Mouse (Mus musculus): ENCODE measurements around the gene Mst1. TPM values are rescaled to one million over a fixed set of nuclear protein-coding genes. Genes with fewer than 3 reads are reported as not detected.

The Mst1 gene
- polyA plus RNA-seq, 1 experiment from 2014 or later: 0.11 TPM

DNA sequence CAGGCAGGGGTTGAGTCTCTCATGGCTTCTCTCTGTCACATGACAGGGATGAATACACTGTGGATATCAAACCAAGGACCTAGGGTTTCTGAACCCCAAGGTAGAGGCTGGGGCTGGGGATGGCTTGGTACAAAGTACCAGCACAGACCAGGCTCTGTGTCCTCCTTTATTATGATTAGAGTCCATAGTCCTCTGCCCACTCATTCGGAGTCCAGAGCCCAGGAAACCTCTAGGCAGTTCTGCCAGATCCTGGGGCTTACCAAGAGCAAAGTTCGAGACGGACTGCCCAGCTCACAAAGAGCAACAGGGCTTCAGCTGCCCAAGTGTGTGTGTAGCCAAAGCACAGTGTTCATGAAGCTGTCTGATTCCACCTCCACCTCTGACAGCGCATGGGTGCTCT is 5.0 kb downstream of the Mst1 start:
- no peak overlapping the region for H3K9ac ChIP-seq (replicated peaks)
- ATAC-seq: no peak
- H3K27ac ChIP-seq: no peak overlapping the region
- H3K4me2 ChIP-seq (replicated peaks): no peak overlapping the region
- no peak overlapping the region for H3K4me3 ChIP-seq (replicated peaks)
- peaks cover 67% of the 10 kb centered on the region for H3K36me3 ChIP-seq
- H3K4me1 ChIP-seq (replicated peaks): peaks cover 6% of the 10 kb centered on the region; the same call in 1 of the 2 replicates
- peaks cover 43% of the 10 kb centered on the region for H3K27me3 ChIP-seq
- H3K9me3 ChIP-seq: no peaks in the 10 kb centered on the region
- WGBS: 95% methylated on average over 4 of the region's 4 CpGs

DNA sequence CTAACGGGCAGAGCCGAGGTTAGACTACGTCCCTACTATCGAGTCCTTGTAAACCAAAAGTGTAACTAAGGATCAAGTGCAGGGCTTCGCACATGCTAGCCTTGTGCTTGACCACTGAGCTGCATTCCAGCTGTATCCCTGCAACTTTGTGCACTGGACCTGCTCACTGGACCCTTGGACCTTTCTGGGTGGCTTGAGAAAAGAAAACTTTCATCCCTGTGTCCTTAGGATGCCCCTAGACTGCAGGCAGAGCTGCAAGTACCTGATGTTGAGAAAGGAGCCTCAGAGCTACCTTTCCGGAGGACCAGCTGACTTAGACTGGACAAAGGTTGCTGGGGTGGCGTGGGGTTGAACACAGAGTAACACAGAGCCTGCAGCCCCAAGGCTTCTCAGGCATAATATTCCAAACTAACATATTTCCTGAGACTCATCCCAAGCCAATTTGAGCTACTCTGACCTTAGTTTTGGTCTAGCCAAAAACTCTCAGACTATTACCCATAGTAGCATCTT is 10.4 kb downstream of the Mst1 start:
- Histone ChIP-seq H3K4me1 (replicated peaks) (peaks cover 22% of the 10 kb centered on the region), H3K4me3 (replicated peaks) (no peak overlapping the region), H3K36me3 (peaks cover 73% of the 10 kb centered on the region), H3K9ac (replicated peaks) (no peak overlapping the region), H3K27me3 (no peaks in the 10 kb centered on the region), H3K9me3 (no peaks in the 10 kb centered on the region), H3K4me2 (replicated peaks) (no peak overlapping the region), H3K27ac (no peak overlapping the region)
- 95% methylated on average over 7 of the region's 7 CpGs for WGBS
- no peak for ATAC-seq

DNA sequence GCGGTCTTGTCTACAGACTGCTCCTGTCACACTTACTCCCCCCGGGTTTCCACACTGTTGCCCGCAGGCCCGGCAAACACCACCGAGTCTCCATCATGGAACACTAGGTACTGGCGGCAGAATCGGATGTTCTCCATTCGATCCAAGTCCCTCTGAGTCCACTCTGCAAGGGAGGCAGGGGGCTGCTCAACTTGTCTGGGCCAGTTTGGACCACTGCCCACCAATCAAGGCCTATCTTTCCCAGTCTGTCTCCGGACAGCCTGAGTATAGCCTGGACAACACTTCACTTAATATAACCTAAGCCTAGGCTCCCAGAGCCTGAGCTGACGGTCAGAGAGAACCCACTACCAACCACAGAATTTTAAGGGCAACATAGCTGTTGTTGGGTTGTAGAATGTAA is 13.3 kb downstream of the Mst1 start:
- Histone ChIP-seq H3K4me2 (replicated peaks) (peak overlapping the region; percentile 93), H3K4me1 (replicated peaks) (peaks cover 27% of the 10 kb centered on the region), H3K9me3 (no peaks in the 10 kb centered on the region), H3K27ac (no peak overlapping the region), H3K36me3 (peaks cover 44% of the 10 kb centered on the region), H3K9ac (replicated peaks) (peak overlapping the region; percentile 70), H3K4me3 (replicated peaks) (peak overlapping the region; percentile 59), H3K27me3 (no peaks in the 10 kb centered on the region)
- 76% methylated on average over 10 of the region's 10 CpGs for WGBS
- 0 out of 2 replicates have a peak, but pooled peaks have one; percentile 1 for ATAC-seq

DNA sequence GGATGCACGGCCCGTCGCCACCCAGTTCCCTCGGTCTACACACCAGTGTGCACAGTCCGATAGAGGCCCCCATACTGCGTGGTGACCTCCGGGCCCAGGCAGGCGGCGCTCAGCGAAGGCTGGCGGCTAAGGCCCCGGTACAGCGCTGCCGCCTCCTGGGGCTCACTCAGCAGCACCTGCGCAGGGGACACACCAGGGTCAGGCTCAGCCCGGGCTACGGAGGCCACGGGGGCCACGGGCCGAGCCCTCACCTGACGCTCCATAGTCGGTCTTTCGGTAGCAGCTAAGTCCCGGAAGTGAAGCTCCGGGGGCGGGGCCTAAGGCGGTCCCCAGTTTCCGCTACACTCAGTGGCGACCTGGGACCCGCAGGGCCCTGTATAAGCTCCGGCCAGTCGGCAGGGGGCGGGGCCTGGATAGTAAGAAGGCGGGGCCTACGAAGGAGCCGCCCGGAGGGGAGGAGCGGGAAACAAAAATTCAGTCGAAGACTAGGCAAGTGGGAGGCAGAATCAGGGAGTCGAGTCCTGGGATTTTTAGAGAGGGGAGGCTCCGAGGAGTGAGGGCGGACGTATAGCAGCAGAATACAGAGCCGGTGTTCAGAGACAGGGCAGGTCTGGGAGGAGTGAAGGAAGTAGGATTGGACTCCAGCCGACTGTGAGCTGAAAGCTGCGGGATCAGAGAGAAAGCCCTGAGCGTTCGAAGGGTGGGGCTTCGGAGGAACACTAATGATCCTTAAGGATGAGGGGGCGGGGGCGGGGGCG is 14.1 kb downstream of the Mst1 start, which contains the start of gene Apeh:
Gene Apeh, minus strand, starts transcription at position 423 of the 758 bp plus-strand sequence.
- Histone ChIP-seq H3K4me2 (replicated peaks) (peak within 1 kb of the TSS; percentile 93), H3K9me3 (no peaks in the 10 kb centered on the region), H3K4me1 (replicated peaks) (peaks cover 27% of the 10 kb centered on the region), H3K36me3 (peaks cover 43% of the 10 kb centered on the region), H3K27ac (peak within 1 kb of the TSS; percentile 65), H3K9ac (replicated peaks) (peak within 1 kb of the TSS; percentile 70), H3K4me3 (replicated peaks) (peak within 1 kb of the TSS; percentile 59), H3K27me3 (no peaks in the 10 kb centered on the region)
- WGBS: under 1% methylated on average over 52 of the region's 52 CpGs
- peak; percentile 95 for ATAC-seq

DNA sequence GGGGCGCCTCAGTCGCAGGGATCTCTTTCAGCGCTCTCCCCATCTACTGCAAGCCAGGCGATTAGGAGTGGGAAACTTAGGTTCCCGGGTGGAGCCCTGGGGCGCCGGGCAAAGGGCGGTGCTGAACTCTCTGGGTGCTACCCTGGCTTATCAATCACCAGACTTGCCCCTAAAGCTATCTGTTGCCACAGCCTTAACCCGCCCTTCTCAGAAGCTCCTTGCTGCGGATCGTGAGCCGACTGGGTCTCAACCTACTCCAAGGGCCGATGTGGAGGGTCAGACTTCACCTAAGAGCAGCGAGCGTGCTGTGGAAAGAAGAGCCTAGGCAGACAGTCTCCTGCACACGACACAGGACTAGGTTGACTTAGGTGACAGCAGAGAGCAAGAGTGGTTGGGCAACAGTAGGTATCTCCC is 14.8 kb downstream of the Mst1 start:
- Histone ChIP-seq H3K36me3 (peaks cover 43% of the 10 kb centered on the region), H3K9ac (replicated peaks) (peak overlapping the region; percentile 70), H3K4me2 (replicated peaks) (peak overlapping the region; percentile 93), H3K27me3 (no peaks in the 10 kb centered on the region), H3K4me3 (replicated peaks) (peak overlapping the region; percentile 59), H3K4me1 (replicated peaks) (peaks cover 27% of the 10 kb centered on the region), H3K9me3 (no peaks in the 10 kb centered on the region), H3K27ac (peak overlapping the region; percentile 65)
- peak; percentile 30 for ATAC-seq
- WGBS: 0% methylated on average over 16 of the region's 16 CpGs

DNA sequence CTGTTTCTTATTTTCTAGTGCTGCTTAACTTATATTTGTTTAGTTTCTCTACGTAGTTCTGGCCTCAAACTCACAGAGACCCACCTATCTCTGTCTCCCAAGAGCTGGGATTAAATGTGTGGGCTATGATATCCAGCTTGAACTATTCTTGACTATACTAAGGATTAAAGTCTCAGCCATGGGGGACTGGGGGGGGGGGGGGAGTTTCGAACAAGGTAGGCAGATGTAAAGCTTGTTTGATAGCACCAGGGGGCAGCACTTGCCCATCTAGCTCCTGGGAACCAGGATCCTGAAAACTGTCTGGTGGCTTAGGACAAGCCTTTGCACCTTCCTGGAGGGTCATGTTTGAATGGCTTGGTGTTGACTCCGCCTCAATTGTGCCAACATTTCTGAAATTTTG is 15.3 kb downstream of the Mst1 start:
- H3K4me1 ChIP-seq (replicated peaks): peaks cover 27% of the 10 kb centered on the region
- H3K9me3 ChIP-seq: no peaks in the 10 kb centered on the region
- H3K36me3 ChIP-seq: peaks cover 39% of the 10 kb centered on the region
- H3K4me3 ChIP-seq (replicated peaks): peak overlapping the region; percentile 59
- H3K27me3 ChIP-seq: no peaks in the 10 kb centered on the region
- no peak overlapping the region for H3K9ac ChIP-seq (replicated peaks)
- H3K4me2 ChIP-seq (replicated peaks): peak overlapping the region; percentile 93
- no peak overlapping the region for H3K27ac ChIP-seq
- ATAC-seq: no peak
- WGBS: 7% methylated on average over 3 of the region's 3 CpGs

DNA sequence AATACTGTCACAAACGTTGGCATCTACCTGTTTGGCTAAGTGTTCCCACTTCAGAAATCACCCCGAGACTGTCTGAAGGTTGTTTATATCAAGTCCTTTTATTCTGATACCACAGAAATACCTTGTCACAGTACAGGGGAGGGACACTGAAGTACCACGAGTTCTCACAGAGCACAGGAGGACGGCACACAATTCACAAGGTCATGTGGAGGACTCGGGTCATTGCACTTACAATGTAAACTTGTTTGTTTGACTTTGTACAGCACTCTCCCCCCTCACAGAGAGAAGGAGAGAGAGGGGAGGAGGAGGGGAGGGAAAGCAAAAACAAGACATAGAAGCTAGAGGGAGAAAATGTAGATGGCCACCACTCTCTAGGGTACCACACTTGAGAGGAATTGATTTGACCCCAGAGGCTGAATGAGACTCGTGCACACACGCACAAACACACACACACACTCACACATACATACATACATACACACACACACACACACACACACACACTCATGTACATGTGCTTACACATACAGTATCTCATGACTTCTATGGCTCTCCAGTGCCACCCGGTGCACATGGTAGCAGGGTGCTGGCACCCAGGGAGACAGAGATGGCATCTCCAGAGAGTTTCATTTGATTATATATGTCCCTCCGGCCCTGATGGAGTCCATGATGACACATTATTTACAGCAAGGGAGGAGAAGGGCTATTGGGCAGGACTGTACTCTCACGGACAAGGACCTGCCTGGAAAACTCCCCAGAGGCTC is 15.9 kb downstream of the Mst1 start:
- WGBS: 62% methylated on average over 10 of the region's 10 CpGs
- Histone ChIP-seq H3K4me1 (replicated peaks) (peaks cover 27% of the 10 kb centered on the region), H3K9ac (replicated peaks) (no peak overlapping the region), H3K4me2 (replicated peaks) (no peak overlapping the region), H3K27ac (no peak overlapping the region), H3K36me3 (peaks cover 39% of the 10 kb centered on the region), H3K27me3 (no peaks in the 10 kb centered on the region), H3K9me3 (no peaks in the 10 kb centered on the region), H3K4me3 (replicated peaks) (no peak overlapping the region)
- no peak for ATAC-seq

DNA sequence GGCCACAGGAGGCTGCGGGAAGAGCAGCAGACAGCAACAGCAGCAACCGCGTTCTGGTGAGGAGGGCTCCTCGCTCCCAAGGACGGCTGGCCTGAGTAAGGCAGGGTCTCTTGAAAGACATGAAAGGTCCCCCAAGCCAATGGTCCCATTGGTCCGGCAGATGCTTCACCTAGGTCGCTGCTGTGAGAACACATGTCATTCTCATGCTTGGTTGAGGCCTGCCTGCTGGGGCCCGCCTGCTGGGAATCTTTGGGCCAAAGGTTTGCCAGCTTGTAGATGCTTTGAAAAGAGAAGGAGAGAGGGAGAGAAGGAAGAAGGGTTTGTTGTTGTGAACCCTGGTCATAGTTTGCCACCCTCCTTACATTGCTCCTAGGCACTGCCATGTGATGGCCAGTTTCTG is 19.4 kb downstream of the Mst1 start:
- ATAC-seq: no peak
- H3K9ac ChIP-seq (replicated peaks): no peak overlapping the region
- peaks cover 49% of the 10 kb centered on the region for H3K36me3 ChIP-seq

DNA sequence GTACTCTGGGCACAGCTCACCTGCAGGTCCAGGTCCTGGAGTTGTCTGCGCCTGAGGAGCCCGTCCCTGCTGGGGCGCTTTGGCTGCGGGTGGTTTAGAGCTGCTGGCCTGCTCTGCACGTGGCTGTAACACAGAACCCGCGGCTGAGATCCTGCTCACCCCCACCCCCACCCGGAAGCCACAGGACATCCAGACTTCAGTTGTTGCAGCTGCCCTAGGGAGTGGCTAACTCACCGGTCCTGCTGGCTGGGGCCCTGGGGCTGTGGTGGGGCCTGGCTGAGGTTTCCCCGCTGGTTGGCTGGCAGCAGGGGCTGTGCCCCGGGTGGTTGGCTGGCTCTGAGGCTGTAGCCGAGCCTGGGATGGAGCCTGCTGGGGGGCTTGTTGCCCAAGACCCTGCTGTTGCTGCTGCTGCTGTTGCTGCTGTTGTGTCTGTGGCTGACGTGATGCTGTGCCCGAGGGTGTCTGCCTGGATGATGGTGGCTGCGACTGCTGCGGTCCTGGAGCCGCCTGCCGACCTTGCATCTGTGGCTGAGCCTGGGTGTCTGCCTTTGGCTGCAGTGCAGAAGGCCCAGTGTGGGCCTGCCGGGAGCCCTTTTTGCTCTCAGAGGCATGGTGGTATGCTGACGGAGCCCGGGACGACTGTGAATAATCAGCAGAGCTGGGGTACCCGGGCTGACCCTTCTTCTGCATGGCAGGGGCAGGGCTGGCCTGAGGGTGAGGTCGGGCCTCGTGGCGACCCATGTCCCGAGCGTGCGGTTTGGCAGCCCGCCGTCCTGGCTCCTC is 24.7 kb downstream of the Mst1 start:
- WGBS: 40% methylated on average over 31 of the region's 31 CpGs
- Histone ChIP-seq H3K27ac (peak overlapping the region; percentile 39), H3K4me1 (replicated peaks) (peaks cover 15% of the 10 kb centered on the region), H3K9me3 (no peaks in the 10 kb centered on the region), H3K4me2 (replicated peaks) (no peak overlapping the region), H3K9ac (replicated peaks) (peak overlapping the region; percentile 20; the same call in 1 of the 2 replicates), H3K4me3 (replicated peaks) (no peak overlapping the region), H3K27me3 (no peaks in the 10 kb centered on the region), H3K36me3 (peaks cover 83% of the 10 kb centered on the region)
- peak; percentile 35; the same call in 1 of the 2 replicates for ATAC-seq

More for the DNA sequence above, 19.4 kb downstream of the Mst1 start:
- Histone ChIP-seq H3K27me3 (no peaks in the 10 kb centered on the region), H3K4me2 (replicated peaks) (no peak overlapping the region), H3K4me3 (replicated peaks) (no peak overlapping the region), H3K4me1 (replicated peaks) (peaks cover 16% of the 10 kb centered on the region), H3K27ac (no peak overlapping the region), H3K9me3 (no peaks in the 10 kb centered on the region)
- 80% methylated on average over 8 of the region's 8 CpGs for WGBS

DNA sequence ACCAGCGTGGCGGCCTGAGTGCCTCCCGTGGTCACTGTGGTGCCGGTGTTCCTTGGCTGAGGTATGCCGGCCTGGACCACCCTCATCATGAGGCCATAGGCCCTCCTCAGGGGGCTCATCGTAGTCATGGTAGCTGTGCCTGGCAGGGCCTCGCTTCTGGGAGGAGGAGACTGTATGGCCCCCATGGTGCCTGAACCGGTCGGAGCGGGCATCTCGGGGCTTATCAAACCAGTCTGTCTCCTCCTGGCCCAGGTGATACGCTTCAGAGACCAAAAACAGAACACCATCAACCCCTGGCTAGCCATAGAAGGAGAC is 25.3 kb downstream of the Mst1 start:
- peaks cover 87% of the 10 kb centered on the region for H3K36me3 ChIP-seq
- WGBS: 72% methylated on average over 12 of the region's 12 CpGs

DNA sequence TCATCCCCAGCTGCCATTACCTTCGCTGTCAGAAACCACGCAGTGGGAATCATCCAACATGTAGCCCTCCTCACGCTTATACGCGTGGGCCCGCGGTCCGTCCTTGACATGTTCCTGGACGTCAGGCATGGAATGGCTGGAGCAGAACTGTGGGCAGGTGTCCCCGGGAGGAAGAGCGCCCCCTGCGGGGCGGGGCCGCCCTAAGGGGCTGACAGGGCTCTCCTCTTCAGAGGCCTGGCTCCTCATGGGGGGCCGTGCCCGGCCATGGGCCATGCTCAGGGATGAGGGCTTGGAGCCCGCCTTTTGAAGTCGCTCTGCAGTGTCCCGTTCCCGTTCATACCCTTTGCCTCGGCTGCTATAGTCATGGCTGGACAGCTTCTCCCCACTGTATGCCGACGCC is 25.9 kb downstream of the Mst1 start:
- Histone ChIP-seq H3K9ac (replicated peaks) (no peak overlapping the region), H3K36me3 (peaks cover 87% of the 10 kb centered on the region), H3K4me1 (replicated peaks) (peaks cover 21% of the 10 kb centered on the region), H3K4me3 (replicated peaks) (no peak overlapping the region), H3K27me3 (no peaks in the 10 kb centered on the region), H3K4me2 (replicated peaks) (no peak overlapping the region), H3K9me3 (no peaks in the 10 kb centered on the region), H3K27ac (no peak overlapping the region)
- 89% methylated on average over 23 of the region's 23 CpGs for WGBS
- no peak for ATAC-seq

More for the DNA sequence above, 25.3 kb downstream of the Mst1 start:
- ATAC-seq: peak; percentile 35
- Histone ChIP-seq H3K27me3 (no peaks in the 10 kb centered on the region), H3K4me3 (replicated peaks) (no peak overlapping the region), H3K9me3 (no peaks in the 10 kb centered on the region), H3K4me1 (replicated peaks) (peaks cover 15% of the 10 kb centered on the region), H3K27ac (0 out of 2 replicates have a peak overlapping the region, but pooled peaks have one; percentile 39), H3K4me2 (replicated peaks) (no peak overlapping the region), H3K9ac (replicated peaks) (0 out of 2 replicates have a peak overlapping the region, but pooled peaks have one; percentile 20)

Data from midbrain, embryonic 13.5 days (tissue).